Mouse (Mus musculus): ENCODE results near the gene Icam5. TPM values are rescaled to one million over a fixed set of nuclear protein-coding genes. Genes with fewer than 3 reads are reported as not detected.
"Not testable (repeated sequence)": the region's sequence is repeated elsewhere in the genome, so short reads cannot be mapped to it uniquely, and the experiment has no call there.

Icam5 gene
- total RNA-seq, 1 experiment from 2014 or later, result not detected

GRCm38 (mm10) chr9:21030781-21031250, 1.1 kb upstream of the Icam5 start:
- ATAC-seq (replicated peaks; ENCODE audit: insufficient number of reproducible peaks, low FRiP score, low TSS enrichment, poor library complexity, severe bottlenecking), result peak; percentile 84

GRCm38 (mm10) chr9:21031251-21031895, 500 bp upstream of the Icam5 start:
- peak; percentile 10; the same call in 1 of the 2 replicates for ATAC-seq (replicated peaks; ENCODE audit: insufficient number of reproducible peaks, low FRiP score, low TSS enrichment, poor library complexity, severe bottlenecking)

GRCm38 (mm10) chr9:21032491-21032890, 618 bp downstream of the Icam5 start:
- no peak for ATAC-seq (replicated peaks; ENCODE audit: insufficient number of reproducible peaks, low FRiP score, low TSS enrichment, poor library complexity, severe bottlenecking)

GRCm38 (mm10) chr9:21033136-21033535, 1.3 kb downstream of the Icam5 start:
- peak; percentile 67 for ATAC-seq (replicated peaks; ENCODE audit: insufficient number of reproducible peaks, low FRiP score, low TSS enrichment, poor library complexity, severe bottlenecking)

GRCm38 (mm10) chr9:21034481-21035085, 2.7 kb downstream of the Icam5 start:
- no peak for ATAC-seq (replicated peaks; ENCODE audit: insufficient number of reproducible peaks, low FRiP score, low TSS enrichment, poor library complexity, severe bottlenecking)

GRCm38 (mm10) chr9:21035586-21035985, 3.7 kb downstream of the Icam5 start:
- no peak for ATAC-seq (replicated peaks; ENCODE audit: insufficient number of reproducible peaks, low FRiP score, low TSS enrichment, poor library complexity, severe bottlenecking)

GRCm38 (mm10) chr9:21036161-21036560, 4.3 kb downstream of the Icam5 start:
- ATAC-seq (replicated peaks; ENCODE audit: insufficient number of reproducible peaks, low FRiP score, low TSS enrichment, poor library complexity, severe bottlenecking), result no peak

- no peak for ATAC-seq (replicated peaks; ENCODE audit: insufficient number of reproducible peaks, low FRiP score, low TSS enrichment, poor library complexity, severe bottlenecking)
These were observed 4.8 kb downstream of the Icam5 start for GRCm38 (mm10) chr9:21036666-21037065.

GRCm38 (mm10) chr9:21037481-21037891, 5.6 kb downstream of the Icam5 start:
- no peak for ATAC-seq (replicated peaks; ENCODE audit: insufficient number of reproducible peaks, low FRiP score, low TSS enrichment, poor library complexity, severe bottlenecking)

- no peak for ATAC-seq (replicated peaks; ENCODE audit: insufficient number of reproducible peaks, low FRiP score, low TSS enrichment, poor library complexity, severe bottlenecking)
These were observed 7.9 kb downstream of the Icam5 start for GRCm38 (mm10) chr9:21039779-21040178.

- no peak for ATAC-seq (replicated peaks; ENCODE audit: insufficient number of reproducible peaks, low FRiP score, low TSS enrichment, poor library complexity, severe bottlenecking)
These were observed 9.4 kb downstream of the Icam5 start for GRCm38 (mm10) chr9:21041308-21041707.

GRCm38 (mm10) chr9:21043563-21043962, 11.7 kb downstream of the Icam5 start:
- no peak for ATAC-seq (replicated peaks; ENCODE audit: insufficient number of reproducible peaks, low FRiP score, low TSS enrichment, poor library complexity, severe bottlenecking)

- ATAC-seq (replicated peaks; ENCODE audit: insufficient number of reproducible peaks, low FRiP score, low TSS enrichment, poor library complexity, severe bottlenecking), result not testable (repeated sequence)
These were observed 12.9 kb downstream of the Icam5 start for GRCm38 (mm10) chr9:21044785-21045184.

- ATAC-seq (replicated peaks; ENCODE audit: insufficient number of reproducible peaks, low FRiP score, low TSS enrichment, poor library complexity, severe bottlenecking), result no peak
These were observed 13.4 kb downstream of the Icam5 start for GRCm38 (mm10) chr9:21045235-21045634.

GRCm38 (mm10) chr9:21051578-21051977, 19.7 kb downstream of the Icam5 start:
- ATAC-seq (replicated peaks; ENCODE audit: insufficient number of reproducible peaks, low FRiP score, low TSS enrichment, poor library complexity, severe bottlenecking), result no peak

GRCm38 (mm10) chr9:21062928-21063327, 31.1 kb downstream of the Icam5 start:
- ATAC-seq (replicated peaks; ENCODE audit: insufficient number of reproducible peaks, low FRiP score, low TSS enrichment, poor library complexity, severe bottlenecking), result no peak

- ATAC-seq (replicated peaks; ENCODE audit: insufficient number of reproducible peaks, low FRiP score, low TSS enrichment, poor library complexity, severe bottlenecking), result no peak
These were observed 35.3 kb downstream of the Icam5 start, which contains the start of gene Zglp1 for GRCm38 (mm10) chr9:21067006-21067684. Gene Zglp1, minus strand, starts transcription at chr9:21067093.

GRCm38 (mm10) chr9:21072641-21073040, 40.8 kb downstream of the Icam5 start:
- ATAC-seq (replicated peaks; ENCODE audit: insufficient number of reproducible peaks, low FRiP score, low TSS enrichment, poor library complexity, severe bottlenecking), result no peak

GRCm38 (mm10) chr9:21073044-21073840, 41.4 kb downstream of the Icam5 start, which contains the start of the genes Gm49373 and Fdx1l:
Gene Gm49373, minus strand, starts transcription at chr9:21073096.
Gene Fdx1l, minus strand, starts transcription at chr9:21073614.
- peak; percentile 97 for ATAC-seq (replicated peaks; ENCODE audit: insufficient number of reproducible peaks, low FRiP score, low TSS enrichment, poor library complexity, severe bottlenecking)
